Mouse (Mus musculus) layer of hippocampus, adult 9-10 months (tissue): ENCODE data around the gene Fam171a2.

Experiments used
- DNase-seq: peaks from one replicate; pipeline ENCODE4 v3.0.0; 2022; ENCODE audit warnings: low spot score

Gene Fam171a2

GRCm38 (mm10) chr11:102447497-102447896, at the start of gene Fam171a2:
Fam171a2 (minus strand) TSS chr11:102447682.
- no peak for DNase-seq

- DNase-seq: no peak
These were observed 49.2 kb upstream of the Fam171a2 start for GRCm38 (mm10) chr11:102496732-102497131.

- no peak for DNase-seq
These were observed 48.7 kb upstream of the Fam171a2 start for GRCm38 (mm10) chr11:102496206-102496605.

- DNase-seq: no peak
These were observed 48.3 kb upstream of the Fam171a2 start for GRCm38 (mm10) chr11:102495742-102496141.

- DNase-seq: no peak
These were observed 47.6 kb upstream of the Fam171a2 start for GRCm38 (mm10) chr11:102495114-102495513.

GRCm38 (mm10) chr11:102494063-102494650, 46.7 kb upstream of the Fam171a2 start:
- no peak for DNase-seq

GRCm38 (mm10) chr11:102493241-102493640, 45.8 kb upstream of the Fam171a2 start:
- DNase-seq: no peak

- DNase-seq: no peak
These were observed 40.4 kb upstream of the Fam171a2 start for GRCm38 (mm10) chr11:102487901-102488300.

GRCm38 (mm10) chr11:102486733-102487386, 39.4 kb upstream of the Fam171a2 start:
- peak; percentile 11 for DNase-seq

GRCm38 (mm10) chr11:102481779-102482178, 34.3 kb upstream of the Fam171a2 start:
- DNase-seq: no peak

- no peak for DNase-seq
These were observed 33.4 kb upstream of the Fam171a2 start for GRCm38 (mm10) chr11:102480897-102481296.

- no peak for DNase-seq
These were observed 32.6 kb upstream of the Fam171a2 start for GRCm38 (mm10) chr11:102480111-102480510.

- no peak for DNase-seq
These were observed 32.1 kb upstream of the Fam171a2 start for GRCm38 (mm10) chr11:102479581-102479980.

GRCm38 (mm10) chr11:102478671-102479070, 31.2 kb upstream of the Fam171a2 start:
- DNase-seq: no peak

- no peak for DNase-seq
These were observed 27.5 kb upstream of the Fam171a2 start for GRCm38 (mm10) chr11:102475027-102475426.

- DNase-seq: no peak
These were observed 22.3 kb upstream of the Fam171a2 start, which contains the start of gene Itga2b for GRCm38 (mm10) chr11:102469648-102470357. Itga2b (minus strand) TSS chr11:102470122.

GRCm38 (mm10) chr11:102467041-102467631, 19.7 kb upstream of the Fam171a2 start:
- DNase-seq: peak; percentile 82

- no peak for DNase-seq
These were observed 18.4 kb upstream of the Fam171a2 start for GRCm38 (mm10) chr11:102465713-102466436.

- no peak for DNase-seq
These were observed 17.4 kb upstream of the Fam171a2 start for GRCm38 (mm10) chr11:102464901-102465300.

- no peak for DNase-seq
These were observed 14.3 kb upstream of the Fam171a2 start for GRCm38 (mm10) chr11:102461764-102462163.

- DNase-seq: no peak
These were observed 13.1 kb upstream of the Fam171a2 start for GRCm38 (mm10) chr11:102460541-102460940.
